Mouse (Mus musculus): ENCODE data around the gene Gm7271.

Gene Gm7271

DNA sequence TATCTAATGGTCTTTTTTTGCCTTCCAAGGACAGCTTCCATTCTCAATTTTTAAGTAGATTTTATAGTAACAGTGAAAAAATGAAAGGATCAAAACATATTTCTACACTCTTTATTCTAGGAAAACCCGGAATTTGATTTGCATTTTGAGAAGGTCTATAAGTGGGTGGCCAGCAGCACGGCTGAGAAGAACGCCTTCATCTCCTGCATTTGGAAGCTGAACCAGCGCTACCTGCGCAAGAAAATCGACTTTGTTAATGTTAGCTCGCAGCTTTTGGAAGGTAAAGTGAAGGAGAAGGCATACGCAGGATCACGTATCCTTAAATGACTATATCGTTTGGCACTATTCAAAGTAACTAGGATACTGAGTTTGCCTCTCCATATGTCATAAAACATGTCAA is 53.7 kb downstream of the Gm7271 start:
- H3K27me3 ChIP-seq (ENCODE audit: control insufficient read depth, insufficient read depth, low read length, poor library complexity, severe bottlenecking) = no peaks in the 10 kb centered on the region
- DNase-seq (ENCODE audit: low read depth, low spot score) = no peak
- peaks cover 11% of the 10 kb centered on the region for H3K36me3 ChIP-seq (ENCODE audit: control insufficient read depth, insufficient read depth, low read length, poor library complexity, severe bottlenecking)

DNA sequence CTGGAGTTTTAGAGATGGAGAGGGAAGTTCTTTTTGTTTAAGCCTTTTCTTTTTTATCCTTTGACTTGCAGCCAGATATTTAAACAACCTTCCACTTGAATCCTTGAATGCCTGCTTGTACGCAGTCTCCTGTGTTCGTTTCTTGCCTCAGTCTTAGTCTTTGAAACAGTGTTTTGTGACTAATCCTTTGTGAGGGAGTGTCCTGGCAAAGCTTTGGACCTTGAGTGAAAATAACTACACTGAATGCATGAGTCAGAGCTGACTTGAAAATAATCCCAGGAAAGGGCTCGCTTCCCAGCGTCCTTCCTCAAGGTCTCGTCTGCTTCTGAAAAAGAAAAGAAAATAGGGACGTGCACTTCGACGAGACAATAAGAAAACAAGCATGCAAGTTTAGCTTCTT is 56.3 kb downstream of the Gm7271 start:
- H3K27me3 ChIP-seq (ENCODE audit: control insufficient read depth, insufficient read depth, low read length, poor library complexity, severe bottlenecking) = no peaks in the 10 kb centered on the region
- DNase-seq (ENCODE audit: low read depth, low spot score) = no peak
- H3K36me3 ChIP-seq (ENCODE audit: control insufficient read depth, insufficient read depth, low read length, poor library complexity, severe bottlenecking) = peaks cover 10% of the 10 kb centered on the region

DNA sequence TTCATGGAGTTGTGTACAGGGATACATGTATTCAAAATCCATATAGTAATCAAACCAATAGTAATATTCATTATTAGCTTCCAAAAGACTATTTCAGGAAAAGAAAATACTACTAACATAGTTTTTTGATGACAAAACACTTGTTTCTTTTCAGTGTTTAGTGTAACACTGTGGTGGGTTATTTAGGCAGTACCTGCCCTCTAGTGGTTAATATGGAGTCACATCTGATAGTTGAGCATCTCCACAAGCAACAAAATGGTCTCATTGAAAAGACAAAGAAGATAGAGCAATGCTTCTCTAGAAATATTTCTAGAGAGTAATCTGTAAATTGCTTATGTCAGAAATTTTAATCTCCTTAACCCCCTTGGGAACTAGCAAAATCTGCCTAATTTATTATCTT is 57.0 kb downstream of the Gm7271 start:
- peak; percentile 13 for DNase-seq (ENCODE audit: low read depth, low spot score)
- no peaks in the 10 kb centered on the region for H3K27me3 ChIP-seq (ENCODE audit: control insufficient read depth, insufficient read depth, low read length, poor library complexity, severe bottlenecking)

DNA sequence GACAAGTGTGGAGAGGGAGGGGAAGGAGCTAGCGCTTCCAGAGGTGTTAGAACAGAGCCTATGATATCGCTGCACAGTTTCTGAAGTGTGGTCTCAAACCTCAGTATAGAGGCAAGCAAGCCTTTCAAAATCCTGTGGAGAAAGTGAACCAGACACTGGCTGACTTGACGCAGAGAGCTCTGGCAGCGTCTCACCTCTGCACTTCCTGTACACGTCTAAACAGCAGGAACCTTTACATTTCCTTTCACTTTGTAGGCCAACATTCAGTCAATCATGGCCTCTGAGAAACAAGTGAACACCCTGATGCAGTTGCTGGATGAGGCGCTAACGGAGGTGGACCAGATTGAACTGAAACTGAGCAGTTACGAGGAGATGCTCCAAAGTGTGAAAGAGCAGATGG is 59.4 kb downstream of the Gm7271 start:
- peaks cover 12% of the 10 kb centered on the region; the same call in 1 of the 2 replicates for H3K36me3 ChIP-seq (ENCODE audit: control insufficient read depth, insufficient read depth, low read length, poor library complexity, severe bottlenecking)
- DNase-seq (ENCODE audit: low read depth, low spot score) = no peak
- H3K27me3 ChIP-seq (ENCODE audit: control insufficient read depth, insufficient read depth, low read length, poor library complexity, severe bottlenecking) = no peaks in the 10 kb centered on the region

More for the DNA sequence above, 57.0 kb downstream of the Gm7271 start:
- peaks cover 8% of the 10 kb centered on the region; the same call in 1 of the 2 replicates for H3K36me3 ChIP-seq (ENCODE audit: control insufficient read depth, insufficient read depth, low read length, poor library complexity, severe bottlenecking)

DNA sequence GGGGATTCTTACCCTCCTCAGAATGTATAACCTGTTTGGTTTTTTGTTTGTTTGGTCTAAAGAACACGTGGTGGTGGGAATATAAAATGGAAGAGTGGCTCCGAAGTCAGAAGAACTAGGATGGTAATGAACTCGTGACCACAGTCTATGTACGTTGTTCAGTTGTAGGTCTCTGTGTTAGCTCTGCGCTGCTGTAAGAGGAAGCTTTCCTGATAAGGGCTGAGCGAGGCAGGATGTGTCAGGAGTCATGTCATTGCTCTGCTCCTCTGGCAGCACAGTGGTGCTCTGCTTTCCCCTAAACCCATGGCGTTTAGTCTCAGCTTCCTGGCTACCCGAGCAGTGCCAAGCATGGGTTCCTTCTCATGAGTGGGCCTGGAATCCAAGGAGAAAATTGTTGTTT is 66.6 kb downstream of the Gm7271 start:
- no peaks in the 10 kb centered on the region for H3K27me3 ChIP-seq (ENCODE audit: control insufficient read depth, insufficient read depth, low read length, poor library complexity, severe bottlenecking)
- no peak for DNase-seq (ENCODE audit: low read depth, low spot score)
- H3K36me3 ChIP-seq (ENCODE audit: control insufficient read depth, insufficient read depth, low read length, poor library complexity, severe bottlenecking) = peaks cover 9% of the 10 kb centered on the region

DNA sequence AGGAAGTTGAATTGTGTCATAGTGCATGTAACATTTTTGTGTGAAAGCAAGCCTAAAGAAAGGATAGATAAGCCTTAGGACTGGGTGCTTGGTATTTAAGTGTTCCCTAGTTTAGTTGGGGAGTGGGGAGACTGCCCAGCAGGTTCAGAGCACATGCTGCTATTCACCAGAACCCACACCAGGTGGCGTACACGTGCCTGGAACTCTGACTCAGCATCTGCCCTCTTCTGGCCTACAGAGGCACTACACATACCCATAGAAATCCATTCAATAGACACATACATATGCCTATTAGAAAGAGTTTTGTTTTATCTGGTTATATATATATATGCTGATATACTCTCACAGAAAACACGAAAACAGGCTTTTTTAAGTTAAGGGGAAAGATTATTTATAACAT is 81.5 kb downstream of the Gm7271 start:
- no peaks in the 10 kb centered on the region for H3K27me3 ChIP-seq (ENCODE audit: control insufficient read depth, insufficient read depth, low read length, poor library complexity, severe bottlenecking)
- H3K36me3 ChIP-seq (ENCODE audit: control insufficient read depth, insufficient read depth, low read length, poor library complexity, severe bottlenecking) = peaks cover 6% of the 10 kb centered on the region
- DNase-seq (ENCODE audit: low read depth, low spot score) = peak; percentile 89
